Mouse (Mus musculus): Measurements from ENCODE around the gene Cym.

The Cym gene

GRCm38 (mm10) chr3:107162741-107163140 lies 58.8 kb downstream of the Cym start:
- no peak for DNase-seq (ENCODE audit: low spot score)

All from urinary bladder, postnatal 14 days (tissue).